21 mouse cellular contexts compared by ENCODE assay signal in genomic region chr17:53598571-53598970, GRCm38 (mm10). TPM values are rescaled to one million over a fixed set of nuclear protein-coding genes. Genes with fewer than 3 reads are reported as not detected.
DNase-seq lines count a peak whose midpoint lies in the region; ATAC-seq and TF ChIP-seq lines count a peak whose summit lies in the region.
"Had no signal": no experiment of that assay in that cellular context is flagged by ENCODE, and none has a peak within 500 bp of the region (broad histone marks: within the 10 kb centered on the region; RNA-seq: fewer than 3 reads in every experiment).

No protein-coding gene starts in this region.

- no peak overlapping the region for H3K4me3 ChIP-seq in midbrain, embryonic 11.5 days (ENCODE audit: low read depth, low read length)
- no peak overlapping the region for H3K4me3 ChIP-seq in midbrain, postnatal 0 days (ENCODE audit: low read depth, low read length)

- H3K27ac ChIP-seq in midbrain, embryonic 11.5 days (ENCODE audit: low read depth, low read length) = no peak overlapping the region
- no peak overlapping the region for H3K27ac ChIP-seq in midbrain, postnatal 0 days (ENCODE audit: low read depth, low read length)

- WGBS in midbrain, embryonic 11.5 days = 90% methylated on average over 4 of the region's 4 CpGs
- WGBS in midbrain, postnatal 0 days = 94% methylated on average over 4 of the region's 4 CpGs

- intact Hi-C loops in heart, postnatal 10 days (cut with DNase I) = no loop called here

- no peaks in the 10 kb centered on the region for H3K9me3 ChIP-seq in midbrain, embryonic 11.5 days (ENCODE audit: control insufficient read depth, low read length)
- H3K9me3 ChIP-seq in midbrain, postnatal 0 days (ENCODE audit: low read length) = no peaks in the 10 kb centered on the region
- H3K9me3 ChIP-seq: G1E had no signal

- peaks cover 4% of the 10 kb centered on the region for H3K4me1 ChIP-seq in midbrain, embryonic 11.5 days (ENCODE audit: control insufficient read depth, insufficient read depth, low read length)
- no peaks in the 10 kb centered on the region for H3K4me1 ChIP-seq in midbrain, postnatal 0 days (ENCODE audit: insufficient read depth, low read length)

- DNase-seq in heart, adult 11 months = peak; percentile 75
- DNase-seq in heart, postnatal 10 days = no peak
- DNase-seq in midbrain, embryonic 11.5 days (ENCODE audit: low spot score, missing footprints) = peak; percentile 66
- no peak for DNase-seq in midbrain, postnatal 0 days (ENCODE audit: low spot score)
- DNase-seq: adrenal gland, adult 2 months; adrenal gland, adult 8-10 months; adrenal gland, postnatal 10 days; adrenal gland, postnatal 14 days; adrenal gland, postnatal 25 days; adrenal gland, postnatal 36 days; B cell, adult 2 months; cerebellum, adult 11 months; cerebellum, adult 11-12 months; cerebellum, adult 18-20 months had no signal

- no peak for ATAC-seq in midbrain, embryonic 11.5 days (ENCODE audit: low FRiP score)
- no peak for ATAC-seq in midbrain, postnatal 0 days (ENCODE audit: low FRiP score)
- ATAC-seq: activated CD4-positive, CD25-positive, alpha-beta regulatory T cell, adult 4 months; CD4-positive, CD25-positive, alpha-beta regulatory T cell, adult 4 months; Patski had no signal

- no peaks in the 10 kb centered on the region for H3K27me3 ChIP-seq in midbrain, embryonic 11.5 days (ENCODE audit: control insufficient read depth, insufficient read depth, low read length)
- no peaks in the 10 kb centered on the region for H3K27me3 ChIP-seq in midbrain, postnatal 0 days (ENCODE audit: insufficient read depth, low read length)
- H3K27me3 ChIP-seq: CH12.LX, Patski had no signal

- H3K4me2 ChIP-seq in midbrain, embryonic 11.5 days = no peak overlapping the region
- H3K4me2 ChIP-seq in midbrain, postnatal 0 days (ENCODE audit: low read depth, low read length, poor library complexity, severe bottlenecking) = no peak overlapping the region

- TF ChIP-seq CTCF in midbrain, postnatal 0 days (IDR thresholded peaks at IDR 0.05) = no peak

- no peaks in the 10 kb centered on the region for H3K36me3 ChIP-seq in midbrain, embryonic 11.5 days (ENCODE audit: control insufficient read depth, insufficient read depth, low read length)
- no peaks in the 10 kb centered on the region for H3K36me3 ChIP-seq in midbrain, postnatal 0 days (ENCODE audit: insufficient read depth, low read length)

- no peak overlapping the region for H3K9ac ChIP-seq in midbrain, embryonic 11.5 days (ENCODE audit: low read length)
- no peak overlapping the region for H3K9ac ChIP-seq in midbrain, postnatal 0 days (replicated peaks; ENCODE audit: low read length, poor library complexity, severe bottlenecking)

RNA-seq across cellular contexts. Expression of gene Kat2b, which starts 31.9 kb away (rescaled TPM):
- 10 to 100 TPM; 91.6 to 95.9 TPM for total RNA-seq in heart, postnatal 10 days (2021)
- polyA plus RNA-seq in midbrain, embryonic 11.5 days (2014; fragmentation: Nextera tagmentation; extraction: Ambion mirVana) = 4.9 and 5.5 TPM in 2 replicates
- 17.2 and 22.5 TPM in 2 replicates for total RNA-seq in midbrain, postnatal 0 days (2014; rRNA removed)
- 2.4 and 3.6 TPM in 2 replicates for polyA plus RNA-seq in midbrain, postnatal 0 days (2015; fragmentation: Nextera tagmentation; extraction: Ambion mirVana)

RNA-seq across cellular contexts. Expression of gene Pp2d1, which starts 59.3 kb away (rescaled TPM):
- total RNA-seq in heart, postnatal 10 days (2021) = not detected
- polyA plus RNA-seq in midbrain, embryonic 11.5 days (2014; fragmentation: Nextera tagmentation; extraction: Ambion mirVana) = 0.22 and 0.34 TPM in 2 replicates
- not detected in 2 replicates for total RNA-seq in midbrain, postnatal 0 days (2014; rRNA removed)
- 0.26 and 0.42 TPM in 2 replicates for polyA plus RNA-seq in midbrain, postnatal 0 days (2015; fragmentation: Nextera tagmentation; extraction: Ambion mirVana)
- total RNA-seq: adrenal gland, adult 18-20 months; adrenal gland, adult 2 months; adrenal gland, adult 8-10 months; adrenal gland, postnatal 10 days; adrenal gland, postnatal 14 days; adrenal gland, postnatal 25 days; adrenal gland, postnatal 36 days; adrenal gland, postnatal 4 days; CH12.LX had no signal
- polyA plus RNA-seq: adrenal gland, adult 2 months; G1E had no signal

Comparison
In these comparisons a context has a peak if more than half of its experiments do, and no peak if none do; other contexts are left out.
1. DNase-seq: peak in heart, adult 11 months (single experiment) and midbrain, embryonic 11.5 days (single experiment); none in heart, postnatal 10 days (0 of 2) and midbrain, postnatal 0 days (single experiment).